Mouse (Mus musculus) ES-Bruce4 (cell line): ENCODE measurements around the gene 1190005I06Rik.

Experiments
- CTCF ChIP-seq: IDR thresholded peaks from one replicate; pipeline ENCODE4 v1.8.1; 2011; ENCODE audit warnings: low read depth, low read length
- EP300 ChIP-seq: IDR thresholded peaks from 2 replicates; pipeline ENCODE4 v1.6.1; 2011; ENCODE audit warnings: low read depth, low read length; ENCODE audit not compliant: insufficient read depth
- POLR2A ChIP-seq: IDR thresholded peaks from one replicate; pipeline ENCODE4 v1.8.1; 2011; ENCODE audit warnings: low read length; ENCODE audit not compliant: insufficient read depth

GRCm38 (mm10) chr8:120664566-120664965 is 17.1 kb upstream of the 1190005I06Rik start:
- TF ChIP-seq CTCF (peak; percentile 10), POLR2A (no peak), EP300 (no peak)
